Mouse (Mus musculus) fat pad, adult 2 months (tissue): ENCODE measurements around the gene Ptprc.

Experiments
- DNase-seq: peaks from one replicate; pipeline ENCODE4 v3.0.0-alpha.2; 2011; ENCODE audit warnings: low read depth, low spot score; ENCODE audit errors: extremely low read depth

The Ptprc gene

DNA sequence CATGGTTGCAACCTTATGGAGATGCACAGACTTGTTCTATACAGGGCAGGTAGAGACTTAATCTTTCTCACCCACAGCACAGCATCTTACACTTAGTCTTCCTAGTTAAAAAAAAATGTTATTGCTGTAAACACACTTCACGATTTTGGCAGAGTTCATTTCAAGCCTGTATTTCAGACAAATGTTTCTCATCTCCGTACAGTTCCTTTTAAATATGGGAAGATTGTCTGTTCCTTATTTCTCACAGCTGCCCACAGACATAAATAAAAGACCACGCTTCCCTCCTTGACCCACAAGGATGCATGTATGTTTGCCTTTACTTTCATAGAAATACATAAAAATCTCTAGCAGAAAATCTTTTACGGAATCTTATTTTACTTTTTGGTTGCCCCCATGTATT lies 22.4 kb downstream of the Ptprc start:
- no peak for DNase-seq

- DNase-seq = no peak
Observed at GRCm38 (mm10) chr1:138148844-138149243, 26.7 kb downstream of the Ptprc start.

DNA sequence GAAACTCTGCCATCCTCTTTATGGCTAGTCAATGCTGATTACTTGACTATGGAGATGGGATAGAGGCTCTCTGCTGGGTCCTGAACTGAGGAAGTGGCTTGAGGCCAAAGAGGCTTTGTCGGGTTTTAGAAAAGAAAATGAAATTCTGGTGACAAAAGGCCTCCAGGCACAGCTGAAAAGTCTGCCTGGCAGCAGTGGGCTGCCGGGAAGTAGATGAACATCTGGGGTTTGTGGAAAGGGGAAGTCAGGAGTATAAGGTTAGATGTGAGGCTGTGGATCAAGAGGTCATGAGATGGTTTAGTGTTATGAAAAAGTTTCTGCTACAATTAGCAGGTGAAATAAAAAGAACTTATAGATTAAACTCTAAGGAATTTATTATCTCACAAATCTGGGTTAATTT lies 29.9 kb downstream of the Ptprc start:
- no peak for DNase-seq

DNA sequence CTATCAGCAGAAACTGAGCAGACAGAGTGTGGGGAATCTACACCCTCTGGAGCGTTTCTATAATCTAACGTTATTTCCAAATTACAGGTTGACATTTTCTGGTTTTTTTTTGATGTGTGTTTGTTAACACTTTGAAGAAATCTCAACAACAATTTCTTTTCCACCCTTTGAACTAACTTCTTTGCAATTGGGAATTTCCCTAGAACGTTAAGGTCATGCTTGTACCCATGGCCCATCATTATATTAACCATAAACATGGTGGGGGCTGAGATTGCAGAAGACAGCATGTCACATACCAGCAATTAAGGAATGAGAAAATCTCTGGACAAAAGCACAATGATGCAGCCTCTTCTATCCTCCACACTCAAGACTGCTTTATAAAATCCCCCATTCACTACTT lies 30.4 kb downstream of the Ptprc start:
- DNase-seq = no peak

DNA sequence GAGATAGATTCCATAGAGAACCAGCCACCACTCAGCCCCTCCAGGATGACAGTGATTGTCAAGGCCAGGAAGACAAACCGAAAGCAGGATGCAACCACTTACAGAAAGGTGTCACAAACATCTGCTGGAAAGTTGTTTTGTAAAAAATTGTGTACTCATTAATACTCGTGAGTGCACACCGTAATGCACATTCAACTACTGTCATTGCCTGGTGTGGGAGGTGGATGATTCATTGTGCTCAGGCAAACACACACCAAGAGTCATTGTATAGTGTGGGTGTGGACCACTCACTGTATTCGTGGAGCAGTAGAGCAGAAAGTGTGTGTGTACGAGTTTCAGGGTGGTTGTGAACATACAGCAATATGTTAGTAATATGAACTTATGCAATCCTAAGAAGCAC lies 31.1 kb downstream of the Ptprc start:
- DNase-seq = no peak

- no peak for DNase-seq
Observed at GRCm38 (mm10) chr1:138140769-138141168, 34.7 kb downstream of the Ptprc start.

GRCm38 (mm10) chr1:138137696-138138095 lies 37.8 kb downstream of the Ptprc start:
- DNase-seq = no peak

DNA sequence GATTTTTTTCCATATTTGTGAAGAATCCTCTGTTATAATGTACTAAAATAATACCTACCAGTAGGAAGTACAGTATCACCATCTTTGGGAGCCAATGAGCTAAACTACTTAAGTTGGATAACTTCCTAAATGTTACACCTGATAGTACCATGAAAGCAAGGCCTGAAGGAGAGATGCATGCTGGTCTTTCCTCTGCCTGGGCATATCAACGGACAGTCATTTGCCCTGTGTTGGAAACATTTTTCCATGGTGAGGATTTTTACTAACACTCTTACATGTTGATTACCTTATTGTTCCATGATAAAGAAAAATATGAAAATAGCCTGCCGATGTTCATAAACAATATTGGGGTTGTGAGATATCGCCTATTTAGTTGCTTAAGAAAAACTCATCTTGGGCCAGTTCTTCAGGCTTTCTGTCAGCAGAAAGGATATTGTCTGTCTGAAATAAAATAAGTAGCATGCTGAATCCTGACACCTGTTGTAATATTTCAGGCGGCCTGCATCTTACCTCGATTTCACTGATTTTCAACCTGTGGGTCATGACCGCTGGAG lies 38.4 kb downstream of the Ptprc start:
- DNase-seq = no peak

- DNase-seq = no peak
Observed at GRCm38 (mm10) chr1:138136373-138136779, 39.1 kb downstream of the Ptprc start.

GRCm38 (mm10) chr1:138135637-138136372 lies 39.7 kb downstream of the Ptprc start:
- no peak for DNase-seq

GRCm38 (mm10) chr1:138135117-138135516 lies 40.4 kb downstream of the Ptprc start:
- DNase-seq = no peak

GRCm38 (mm10) chr1:138134324-138134723 lies 41.2 kb downstream of the Ptprc start:
- DNase-seq = no peak

DNA sequence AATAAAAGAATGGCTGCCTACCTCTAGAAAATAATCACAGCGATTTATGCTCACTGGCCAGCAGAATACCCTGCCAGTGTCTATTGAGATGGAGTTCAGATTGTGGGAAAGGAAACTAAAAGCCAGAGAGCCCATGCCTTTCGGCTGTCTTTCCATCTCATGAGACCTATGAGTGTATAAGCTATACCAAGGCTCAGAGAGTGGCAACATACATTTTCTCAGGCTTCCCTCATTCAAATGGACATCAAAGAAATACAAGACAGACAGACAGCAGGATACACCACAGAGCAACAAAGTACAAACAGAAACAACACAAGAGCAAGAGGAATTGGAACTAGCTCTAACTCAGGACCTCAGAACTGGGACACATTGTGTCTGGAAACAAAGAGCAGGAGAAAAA lies 43.8 kb downstream of the Ptprc start:
- no peak for DNase-seq

DNA sequence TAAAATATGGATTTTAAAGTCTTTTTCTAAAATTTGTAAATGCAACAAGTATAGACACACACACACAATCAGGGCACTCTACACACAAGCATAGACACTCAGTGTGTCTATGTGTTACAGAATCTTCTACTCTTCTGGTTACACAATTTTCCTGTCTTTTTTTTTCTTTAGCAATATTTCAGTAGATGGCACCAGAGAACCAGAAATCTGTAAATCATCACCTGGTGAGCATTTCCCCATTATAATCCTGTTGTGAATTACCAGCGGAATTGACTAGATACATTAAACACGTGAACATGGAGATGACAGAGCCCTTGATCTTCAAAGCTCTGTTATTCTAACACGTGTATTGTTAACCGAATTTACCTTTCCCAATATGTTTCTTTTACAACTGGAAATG lies 45.4 kb downstream of the Ptprc start:
- no peak for DNase-seq

GRCm38 (mm10) chr1:138126843-138127242 lies 48.7 kb downstream of the Ptprc start:
- no peak for DNase-seq

DNA sequence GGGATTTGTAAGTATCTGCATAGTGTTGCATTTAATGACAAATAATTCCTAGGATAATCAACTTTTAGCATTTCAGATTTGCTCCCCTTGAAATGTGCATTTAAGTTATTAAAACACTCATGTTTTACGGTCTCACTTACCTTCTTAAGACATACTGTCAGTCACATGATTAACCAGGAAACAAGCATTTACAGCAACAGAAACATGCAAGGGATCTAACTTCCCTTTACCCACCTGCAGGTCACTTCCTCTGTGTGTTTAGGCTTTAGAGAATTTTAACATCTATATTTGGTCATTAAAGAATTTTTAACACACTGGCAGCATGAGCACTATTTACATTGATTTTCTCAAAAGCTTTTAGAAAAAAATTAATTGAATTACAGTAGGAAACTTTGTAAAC lies 50.2 kb downstream of the Ptprc start:
- DNase-seq = no peak

GRCm38 (mm10) chr1:138123866-138124265 lies 51.6 kb downstream of the Ptprc start:
- DNase-seq = no peak

DNA sequence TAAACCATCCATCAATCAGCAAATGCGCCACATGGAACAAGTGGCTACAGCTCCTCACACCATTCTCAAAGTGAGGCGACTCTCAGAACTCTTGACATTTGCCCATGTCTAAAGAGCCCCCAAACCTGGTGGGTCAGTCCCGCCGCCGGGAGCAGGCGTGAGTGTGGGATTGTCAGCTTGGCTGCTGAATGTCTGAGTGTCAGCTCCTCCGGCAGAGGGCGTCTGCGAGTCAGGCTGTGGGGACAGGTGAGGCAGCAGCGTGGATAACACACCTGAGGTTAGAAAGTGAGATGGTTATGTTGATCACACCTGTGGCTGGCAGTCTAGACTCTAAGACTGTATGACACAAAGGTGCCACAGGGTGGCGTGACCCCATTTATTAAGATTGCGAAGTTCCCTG lies 55.6 kb downstream of the Ptprc start:
- no peak for DNase-seq

DNA sequence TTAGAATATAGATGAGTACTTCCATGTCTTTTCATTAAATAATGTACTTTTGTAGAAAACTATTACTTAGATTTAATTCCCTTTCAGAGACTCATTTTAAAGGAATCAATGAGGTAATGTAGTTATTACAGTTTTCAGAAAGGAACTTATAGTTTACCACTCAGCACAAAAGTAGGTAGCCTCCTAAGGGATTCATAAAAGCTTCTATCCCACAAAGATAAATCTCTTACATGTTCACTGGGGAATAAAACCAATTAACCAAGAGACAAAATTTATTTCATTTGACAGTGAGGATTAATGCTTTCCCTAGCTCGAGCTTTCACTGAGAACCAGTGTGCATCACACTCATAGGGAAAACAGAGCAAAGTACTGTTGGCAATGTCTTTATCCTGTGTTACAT lies 82.3 kb downstream of the Ptprc start:
- DNase-seq = no peak

DNA sequence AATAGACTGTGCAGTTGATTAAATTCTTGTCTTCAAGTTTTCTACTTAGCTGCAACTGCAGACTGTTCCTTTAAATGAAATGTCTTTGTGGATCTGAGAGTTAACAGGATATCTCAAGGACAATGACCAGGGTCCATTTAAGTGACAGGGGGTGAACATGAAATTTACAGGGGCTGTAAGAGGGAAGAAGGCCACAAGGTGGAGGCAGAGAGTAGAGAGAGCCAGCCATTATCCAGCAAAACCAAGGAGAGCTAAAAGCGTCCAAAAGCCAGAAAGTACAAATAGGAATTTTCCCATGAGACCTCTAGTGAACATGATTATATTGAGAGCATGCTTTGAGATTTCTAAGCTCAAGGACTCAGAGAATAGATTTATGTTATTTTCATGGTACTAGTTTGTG lies 89.7 kb downstream of the Ptprc start:
- DNase-seq = no peak

DNA sequence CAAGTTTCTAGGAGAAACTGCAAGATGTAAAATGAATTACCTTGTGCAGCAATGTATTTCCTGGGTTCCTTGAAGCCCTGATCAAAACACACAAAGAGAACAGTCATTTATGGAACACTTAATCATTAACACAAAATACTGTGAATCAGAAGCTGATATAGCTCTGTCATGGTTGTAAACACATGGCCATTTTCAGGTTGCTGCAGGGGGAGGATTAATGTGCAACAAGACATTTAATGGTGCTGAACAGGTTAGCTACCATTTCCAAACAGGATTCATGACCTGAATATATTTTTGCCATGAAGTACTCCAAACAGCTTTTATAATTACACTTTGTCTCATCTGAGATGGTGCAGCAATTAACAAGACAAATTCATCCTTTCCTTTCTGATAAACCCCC lies 91.8 kb downstream of the Ptprc start:
- DNase-seq = no peak

DNA sequence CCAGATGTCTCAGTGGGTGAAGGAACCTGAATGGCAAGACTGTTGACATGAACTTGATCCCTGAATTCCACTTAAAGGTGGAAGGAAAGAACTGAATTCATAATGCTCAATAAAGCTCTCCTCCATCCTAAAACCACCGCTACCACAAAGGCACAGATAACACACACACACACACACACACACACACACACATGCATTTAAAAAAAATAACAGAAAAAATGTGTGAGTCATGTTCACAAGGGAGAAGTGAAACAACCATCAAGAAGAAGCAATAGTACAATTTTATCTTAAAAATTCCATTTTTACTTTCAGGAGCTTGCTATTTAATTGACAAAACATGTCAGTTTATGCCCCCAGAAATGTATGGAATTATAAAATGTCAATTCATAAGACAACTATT lies 95.2 kb downstream of the Ptprc start:
- DNase-seq = no peak
